Mouse (Mus musculus) brain, embryonic 14.5 days (tissue): ENCODE data around the gene Paxbp1.

Experiments
- CTCF ChIP-seq: fragments of 200-500 bp; IDR thresholded peaks from 2 replicates; pipeline ENCODE4 v1.5.1; 2012; ENCODE audit warnings: inconsistent platforms, mild to moderate bottlenecking, moderate library complexity, borderline replicate concordance; ENCODE audit not compliant: insufficient read depth, insufficient read length; ENCODE audit errors: extremely low read depth
- POLR2A ChIP-seq: fragments of 200-500 bp; IDR thresholded peaks from 2 replicates; pipeline ENCODE4 v1.6.1; 2012; ENCODE audit warnings: mild to moderate bottlenecking, inconsistent platforms, borderline replicate concordance; ENCODE audit not compliant: poor library complexity, insufficient read depth, insufficient read length, severe bottlenecking; ENCODE audit errors: extremely low read depth

DNA sequence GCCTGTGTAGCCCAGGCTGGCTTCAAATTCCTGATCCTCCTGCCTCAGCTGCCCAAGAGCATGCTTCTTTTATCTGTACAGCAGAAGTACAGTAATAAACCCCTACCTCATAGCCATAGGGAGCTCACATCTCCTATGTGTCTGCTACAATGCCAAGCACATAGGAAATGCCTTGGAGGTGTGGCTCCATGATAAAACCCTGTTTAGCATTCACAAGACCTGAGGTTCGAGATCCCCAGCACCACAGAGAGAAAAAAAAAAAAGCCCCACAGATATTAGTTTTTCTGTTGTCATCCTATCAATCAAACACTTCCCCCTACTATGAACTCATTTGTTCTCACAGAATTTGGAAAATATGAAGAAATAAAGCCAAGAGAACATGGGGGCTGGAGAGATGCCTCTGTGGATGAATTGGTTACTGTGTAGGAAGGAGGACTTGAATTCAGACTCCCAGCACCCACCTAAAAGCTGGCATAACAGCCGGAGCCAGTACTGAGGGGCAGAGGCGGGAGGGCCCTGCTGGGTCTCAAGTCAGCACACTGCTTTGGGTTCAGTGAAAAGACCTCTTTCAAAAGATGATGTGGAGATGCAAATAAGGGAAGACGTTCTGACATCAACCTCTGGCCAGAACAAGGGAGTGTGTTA lies 38.8 kb upstream of the Paxbp1 start:
- no peak for TF ChIP-seq CTCF
- TF ChIP-seq POLR2A: no peak
